Mouse (Mus musculus) ovary, postnatal 14 days (tissue): ENCODE measurements around the gene Hoxb2.

Experiments
- DNase-seq: peaks from one replicate; pipeline ENCODE4 v3.0.0; 2022; ENCODE audit warnings: low spot score

Hoxb2 gene

DNA sequence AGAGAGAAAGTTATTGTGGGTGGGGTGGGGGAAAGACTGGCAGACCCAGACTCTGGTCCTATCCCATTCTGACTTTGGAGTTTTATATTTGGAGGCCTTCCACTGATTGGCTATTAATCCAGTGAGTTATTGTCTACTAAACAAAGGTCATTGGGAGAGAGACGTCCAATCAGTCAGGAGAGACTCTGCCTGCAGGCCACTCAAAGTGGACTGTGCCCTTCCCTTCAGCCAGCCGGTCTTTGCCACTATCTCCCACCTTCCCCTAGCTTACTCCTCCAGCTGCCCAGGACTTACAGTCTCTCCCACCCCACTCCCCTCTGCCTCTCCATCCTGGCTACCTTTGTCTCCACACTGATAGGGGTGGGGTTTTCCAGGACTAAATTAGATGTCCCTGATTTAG is 13.7 kb upstream of the Hoxb2 start:
- no peak for DNase-seq

DNA sequence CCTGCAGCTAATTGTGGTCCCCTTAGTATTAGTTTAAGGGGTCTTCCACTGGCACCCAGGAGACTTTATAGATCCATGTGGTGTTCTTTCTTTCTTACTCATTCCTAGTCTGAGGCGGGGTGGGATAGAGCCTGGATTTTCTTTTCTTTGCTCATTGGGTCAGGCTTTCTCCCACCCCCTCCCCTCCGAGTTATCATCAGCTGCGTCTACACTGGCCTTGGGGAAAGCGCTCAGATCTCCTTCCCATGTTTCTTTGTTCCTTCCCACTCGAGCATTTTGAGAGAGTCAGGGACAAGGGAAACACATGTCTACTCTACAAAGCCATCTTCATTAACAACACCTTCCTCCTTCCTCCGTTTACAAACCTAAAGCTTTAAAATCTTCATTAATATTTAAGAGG is 13.3 kb upstream of the Hoxb2 start:
- DNase-seq, result no peak

DNA sequence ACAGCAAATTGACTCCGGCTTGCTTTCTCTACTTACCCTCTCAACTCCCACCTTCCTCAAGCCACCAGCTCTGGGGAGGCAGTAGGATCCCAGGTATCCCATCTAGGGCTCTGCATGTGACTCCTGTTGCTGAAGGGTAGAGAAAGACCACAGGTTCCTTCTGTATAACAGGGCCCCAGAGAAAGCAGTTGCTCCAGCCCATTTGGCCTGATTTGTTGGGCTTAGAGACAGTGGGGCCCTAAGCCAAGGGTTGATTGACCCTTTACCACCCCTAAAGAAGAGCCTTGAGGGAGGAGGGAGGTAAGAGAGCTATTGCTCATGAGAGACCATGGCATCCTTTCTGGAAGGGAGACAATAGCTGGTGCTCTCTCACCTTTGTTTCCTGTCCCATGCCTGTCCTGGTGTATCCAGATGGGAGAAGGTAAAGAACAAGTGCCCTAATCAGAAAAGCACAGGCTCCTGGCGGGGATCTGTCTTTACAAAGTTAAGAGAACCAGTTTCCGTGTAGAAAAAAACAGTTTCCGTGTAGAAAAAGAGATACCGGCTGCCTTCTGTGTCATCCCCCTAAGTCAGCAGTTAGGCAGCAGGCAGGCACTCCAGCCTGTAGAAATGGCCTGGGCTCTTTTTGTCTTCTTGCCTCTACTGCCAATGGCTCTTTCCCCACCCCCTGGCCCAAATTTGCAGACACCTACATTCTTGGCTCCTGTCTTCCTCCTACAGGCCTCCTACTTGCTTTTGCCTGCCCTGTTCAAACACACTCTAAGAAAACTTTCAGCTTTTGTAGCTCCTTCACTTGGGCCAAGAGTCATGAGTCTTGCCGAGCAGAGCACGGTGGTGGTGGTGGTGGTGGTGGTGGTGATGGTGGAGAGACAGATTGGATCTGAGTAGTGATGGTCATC is 11.1 kb upstream of the Hoxb2 start:
- DNase-seq, result no peak

DNA sequence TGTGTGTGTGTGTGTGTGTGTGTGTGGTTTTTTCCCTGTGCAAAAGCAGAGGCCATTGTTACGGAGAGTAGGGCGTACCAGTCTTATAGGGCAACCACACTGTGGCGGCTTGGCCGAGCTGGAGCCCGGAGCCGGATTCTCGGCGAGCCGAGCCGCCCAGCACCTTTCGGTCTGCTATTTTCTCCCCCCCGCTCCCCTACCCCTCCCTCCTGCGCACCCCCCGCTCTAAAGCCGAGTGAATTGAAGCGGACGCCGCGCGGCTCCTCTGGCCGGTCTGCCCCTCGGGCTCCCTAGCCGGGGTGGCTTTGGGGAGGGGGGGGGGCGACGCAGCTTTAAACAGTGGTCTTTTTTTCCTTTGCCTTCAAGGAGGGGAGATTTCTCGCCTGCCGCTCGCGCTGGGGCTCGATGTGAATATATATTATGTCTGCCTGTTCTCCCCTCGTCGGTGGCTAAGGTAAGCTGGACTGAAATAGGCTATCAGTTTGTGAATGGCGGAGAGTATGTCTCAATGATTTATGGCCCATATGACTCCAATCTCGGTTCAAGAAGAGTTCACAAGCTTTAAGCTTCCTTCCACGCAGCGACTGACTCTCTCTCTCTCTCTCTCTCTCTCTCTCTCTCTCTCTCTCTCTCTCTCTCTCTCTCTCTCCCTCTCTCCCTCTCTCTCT is 9.5 kb upstream of the Hoxb2 start:
- no peak for DNase-seq

DNA sequence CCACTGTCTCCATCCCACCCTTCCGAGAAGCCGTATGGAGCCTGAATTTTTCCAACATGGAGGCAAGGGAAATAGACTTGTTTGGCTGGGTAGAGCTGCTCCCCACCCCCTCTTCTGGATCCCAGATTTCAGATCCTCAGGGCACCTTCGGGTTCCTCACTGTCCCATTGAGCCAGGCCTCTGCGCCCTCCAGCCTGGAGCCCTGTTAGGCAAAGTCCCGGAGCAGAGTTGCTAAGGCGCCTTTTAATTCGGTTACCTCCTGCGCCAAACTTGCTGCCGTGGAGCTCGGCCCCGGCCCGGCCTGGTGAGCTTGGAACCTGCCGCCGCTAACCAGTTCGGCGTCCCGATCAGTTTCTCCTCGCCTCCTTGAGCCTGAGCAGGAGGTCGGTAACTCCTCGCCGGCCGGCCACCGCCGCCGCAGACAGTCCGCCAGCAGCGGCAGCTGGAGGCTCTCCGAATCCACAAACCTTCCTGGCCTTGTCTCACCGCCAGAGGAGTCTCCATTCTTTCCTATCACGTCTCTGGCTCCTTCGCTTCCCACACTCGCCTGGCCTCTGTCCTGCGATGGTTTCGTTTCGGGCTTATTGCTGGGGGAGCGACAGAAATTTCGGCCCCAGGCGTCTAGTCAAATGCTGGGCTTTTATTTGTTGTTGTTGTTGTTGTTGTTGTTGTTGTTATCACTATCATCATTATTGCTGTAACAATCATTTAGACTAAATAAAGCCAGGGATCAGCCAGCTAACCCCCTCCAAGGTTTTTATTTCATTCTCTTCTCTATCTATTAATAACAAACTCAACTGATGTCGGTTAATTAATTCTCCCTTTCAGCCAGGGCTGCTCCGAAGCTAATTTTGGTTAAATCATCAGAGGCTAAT is 8.4 kb upstream of the Hoxb2 start:
- DNase-seq, result no peak

DNA sequence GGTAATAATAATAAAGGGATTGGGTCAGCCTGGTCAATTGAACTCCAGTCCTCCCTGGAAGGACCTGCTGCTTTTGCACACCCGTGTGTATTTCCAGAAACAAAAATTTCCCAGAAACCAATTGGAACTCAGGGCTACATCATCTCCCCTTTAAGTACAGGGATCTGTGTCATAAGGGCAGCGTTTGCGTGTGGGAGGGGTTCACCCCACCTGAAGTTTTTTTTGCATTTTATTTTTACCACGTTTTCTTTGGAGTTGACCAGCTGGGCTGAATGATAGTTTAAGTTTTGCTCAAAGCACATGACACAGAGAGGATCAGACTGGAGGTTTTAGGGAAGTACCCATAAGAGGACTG is 7.8 kb upstream of the Hoxb2 start:
- no peak for DNase-seq

DNA sequence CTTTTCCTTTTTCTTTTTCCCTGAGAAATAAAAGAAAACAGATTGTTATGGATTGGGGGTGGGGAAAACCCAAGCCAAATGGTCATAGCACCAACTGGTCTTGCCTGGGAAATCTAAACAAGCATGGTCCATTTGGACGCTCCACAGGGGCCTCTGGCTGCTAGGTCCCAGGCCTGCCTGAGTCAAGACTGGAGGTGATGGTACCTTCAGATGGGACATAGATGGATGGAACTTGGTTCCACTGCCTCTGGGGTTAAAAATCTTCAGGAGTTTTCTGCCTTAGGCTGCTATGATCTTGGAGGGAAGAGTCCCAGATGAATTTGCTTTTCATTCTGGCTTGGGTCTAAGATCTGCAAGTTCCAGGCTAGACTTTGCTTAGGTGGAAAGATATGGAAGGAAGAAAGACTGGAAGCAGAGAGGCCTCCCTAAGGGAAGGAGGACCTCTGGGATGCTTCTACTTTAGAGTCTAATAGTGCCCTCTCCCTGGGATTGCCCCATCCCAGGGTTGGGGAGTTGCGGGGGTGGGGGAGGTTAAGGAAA is 7.0 kb upstream of the Hoxb2 start:
- no peak for DNase-seq

DNA sequence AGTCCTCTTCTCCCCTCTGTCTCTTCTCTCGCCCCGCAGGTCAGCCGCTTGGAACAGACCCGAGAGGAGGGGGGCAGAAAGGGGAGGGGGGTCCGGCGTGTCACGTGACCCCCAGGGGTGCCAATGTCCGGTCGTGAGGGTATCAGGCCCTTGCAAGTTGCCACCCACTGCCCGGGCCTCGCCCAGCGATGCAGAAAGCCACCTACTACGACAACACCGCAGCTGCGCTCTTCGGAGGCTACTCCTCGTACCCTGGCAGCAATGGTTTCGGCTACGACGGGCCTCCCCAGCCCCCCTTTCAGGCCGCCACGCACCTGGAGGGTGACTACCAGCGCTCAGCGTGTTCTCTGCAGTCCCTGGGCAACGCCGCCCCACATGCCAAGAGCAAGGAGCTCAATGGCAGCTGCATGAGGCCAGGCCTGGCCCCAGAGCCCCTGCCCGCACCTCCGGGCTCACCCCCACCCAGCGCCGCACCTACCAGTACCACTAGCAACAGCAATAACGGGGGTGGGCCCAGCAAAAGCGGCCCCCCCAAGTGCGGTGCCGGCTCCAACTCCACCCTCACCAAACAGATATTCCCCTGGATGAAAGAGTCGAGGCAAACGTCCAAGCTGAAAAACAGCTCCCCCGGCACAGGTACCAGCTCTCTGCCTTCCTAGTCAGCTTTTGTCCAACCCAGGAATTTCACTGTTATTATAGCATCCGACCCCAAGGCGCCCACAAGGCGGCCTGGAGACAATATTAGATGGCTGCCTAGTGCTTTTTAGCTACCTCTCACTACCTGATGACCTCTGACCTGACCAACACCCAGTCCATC is 6.1 kb upstream of the Hoxb2 start:
- no peak for DNase-seq

DNA sequence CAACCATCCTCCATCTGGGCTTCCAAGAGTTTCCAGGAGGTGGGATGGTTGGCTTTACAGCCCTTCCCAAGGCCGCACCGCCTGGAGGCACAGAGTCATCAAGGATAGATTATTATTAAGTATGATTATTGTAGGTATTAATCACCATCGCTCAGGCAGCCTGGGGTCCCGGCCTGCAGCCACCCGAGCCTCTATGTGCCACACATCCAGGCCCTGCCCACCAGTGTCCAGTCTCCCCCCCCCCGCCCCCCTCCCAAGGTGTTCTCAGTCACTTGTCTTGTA is 5.5 kb upstream of the Hoxb2 start:
- DNase-seq, result no peak

DNA sequence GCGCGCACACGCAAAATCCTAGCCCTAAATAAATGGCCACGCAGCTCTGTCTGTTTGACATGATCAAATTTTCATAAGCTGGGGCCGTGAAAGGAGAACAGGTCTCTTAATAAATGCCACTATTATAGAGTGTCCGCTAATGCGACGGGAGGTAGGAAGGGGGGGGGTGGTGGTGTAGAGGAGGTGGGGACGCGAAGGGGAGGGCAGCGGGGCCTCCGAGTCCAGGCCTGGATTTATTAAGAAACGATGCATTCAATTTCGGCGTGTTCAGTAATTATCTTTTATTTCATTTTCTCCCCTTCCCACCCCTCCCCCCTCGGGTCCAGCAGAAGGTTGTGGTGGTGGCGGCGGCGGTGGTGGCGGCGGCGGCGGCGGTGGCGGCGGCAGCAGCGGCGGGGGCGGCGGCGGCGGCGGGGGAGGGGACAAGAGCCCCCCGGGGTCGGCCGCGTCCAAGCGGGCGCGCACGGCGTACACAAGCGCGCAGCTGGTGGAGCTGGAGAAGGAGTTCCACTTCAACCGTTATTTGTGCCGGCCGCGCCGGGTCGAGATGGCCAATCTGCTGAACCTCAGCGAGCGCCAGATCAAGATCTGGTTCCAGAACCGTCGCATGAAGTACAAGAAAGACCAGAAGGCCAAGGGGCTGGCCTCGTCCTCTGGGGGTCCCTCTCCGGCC is 5.0 kb upstream of the Hoxb2 start:
- no peak for DNase-seq

DNA sequence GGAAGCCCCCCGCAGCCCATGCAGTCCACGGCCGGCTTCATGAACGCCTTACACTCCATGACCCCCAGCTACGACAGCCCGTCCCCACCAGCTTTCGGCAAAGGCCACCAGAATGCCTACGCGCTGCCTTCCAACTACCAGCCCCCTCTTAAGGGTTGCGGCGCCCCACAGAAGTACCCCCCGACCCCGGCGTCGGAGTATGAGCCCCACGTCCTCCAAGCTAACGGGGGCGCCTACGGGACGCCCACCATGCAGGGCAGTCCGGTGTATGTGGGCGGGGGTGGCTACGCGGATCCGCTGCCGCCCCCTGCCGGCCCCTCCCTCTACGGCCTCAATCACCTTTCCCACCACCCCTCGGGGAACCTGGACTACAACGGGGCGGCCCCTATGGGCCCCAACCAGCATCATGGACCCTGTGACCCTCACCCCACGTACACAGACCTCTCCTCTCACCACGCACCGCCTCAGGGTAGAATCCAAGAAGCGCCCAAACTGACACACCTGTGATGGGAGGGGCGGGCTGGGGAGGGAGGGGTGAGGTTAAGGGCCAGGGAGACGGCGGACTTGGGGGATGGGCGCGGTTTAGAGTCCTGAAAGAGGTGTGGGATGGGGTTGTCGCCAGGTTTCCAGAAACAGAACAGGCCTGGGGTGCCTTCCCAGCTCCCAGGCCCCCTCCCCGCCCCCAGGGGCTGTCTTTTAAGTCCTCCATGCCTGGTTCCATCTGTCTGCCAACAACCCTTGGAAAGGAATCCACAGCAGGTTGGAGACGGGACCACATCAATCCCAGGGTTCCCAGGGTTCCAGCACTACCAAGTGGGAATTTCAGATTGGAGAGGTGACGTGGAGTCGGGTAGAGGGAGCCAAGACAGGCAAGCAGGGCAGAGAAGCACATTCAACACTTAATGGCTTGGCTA is 4.2 kb upstream of the Hoxb2 start:
- no peak for DNase-seq

DNA sequence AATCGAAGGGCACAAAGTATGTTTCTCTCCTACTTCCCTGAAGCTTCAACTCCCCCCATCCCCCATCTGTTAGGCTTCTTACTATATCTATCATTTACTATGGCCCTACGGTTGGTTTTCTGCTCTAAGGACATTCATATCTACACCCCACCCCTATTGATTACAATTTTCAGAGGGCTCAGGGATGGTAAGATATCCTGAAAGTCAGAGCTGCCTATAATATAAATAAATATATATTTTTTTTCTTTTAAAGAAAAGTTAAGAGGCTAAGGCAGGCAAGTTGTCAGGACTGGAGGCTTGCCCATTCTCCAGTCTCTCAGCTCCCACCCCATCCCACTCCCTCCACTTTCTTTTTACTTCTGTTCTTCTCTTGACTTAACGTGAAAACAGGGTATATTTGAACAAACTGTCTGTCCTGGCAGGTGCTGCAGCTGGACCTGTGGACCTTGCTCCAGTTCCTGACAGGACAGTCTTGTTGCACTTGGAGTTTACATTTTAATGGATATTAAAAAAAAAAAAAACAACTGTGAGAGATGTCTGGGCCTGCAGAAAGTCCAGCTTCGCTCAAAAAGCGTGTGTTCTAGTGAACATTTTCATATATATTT is 3.3 kb upstream of the Hoxb2 start:
- DNase-seq, result no peak

DNA sequence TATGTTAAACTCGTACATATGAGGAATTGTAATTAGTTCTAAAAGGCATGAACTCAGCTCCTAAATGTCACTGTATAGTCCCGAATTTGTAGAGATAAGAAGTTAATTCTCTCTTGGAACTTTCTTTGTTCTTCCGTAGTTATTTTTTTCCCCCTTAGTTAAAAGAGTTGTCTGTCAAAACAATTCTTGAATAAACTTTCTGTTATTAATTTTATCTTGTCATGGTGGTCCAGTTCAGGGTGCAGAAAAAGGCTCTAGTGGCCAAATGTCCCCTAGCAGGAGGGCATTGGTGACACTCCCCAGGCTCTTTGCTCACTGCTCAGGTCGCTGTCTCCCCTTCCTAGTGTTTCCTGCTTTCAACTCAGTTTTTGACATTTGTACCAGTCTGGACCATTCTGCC is 2.6 kb upstream of the Hoxb2 start:
- DNase-seq, result no peak

DNA sequence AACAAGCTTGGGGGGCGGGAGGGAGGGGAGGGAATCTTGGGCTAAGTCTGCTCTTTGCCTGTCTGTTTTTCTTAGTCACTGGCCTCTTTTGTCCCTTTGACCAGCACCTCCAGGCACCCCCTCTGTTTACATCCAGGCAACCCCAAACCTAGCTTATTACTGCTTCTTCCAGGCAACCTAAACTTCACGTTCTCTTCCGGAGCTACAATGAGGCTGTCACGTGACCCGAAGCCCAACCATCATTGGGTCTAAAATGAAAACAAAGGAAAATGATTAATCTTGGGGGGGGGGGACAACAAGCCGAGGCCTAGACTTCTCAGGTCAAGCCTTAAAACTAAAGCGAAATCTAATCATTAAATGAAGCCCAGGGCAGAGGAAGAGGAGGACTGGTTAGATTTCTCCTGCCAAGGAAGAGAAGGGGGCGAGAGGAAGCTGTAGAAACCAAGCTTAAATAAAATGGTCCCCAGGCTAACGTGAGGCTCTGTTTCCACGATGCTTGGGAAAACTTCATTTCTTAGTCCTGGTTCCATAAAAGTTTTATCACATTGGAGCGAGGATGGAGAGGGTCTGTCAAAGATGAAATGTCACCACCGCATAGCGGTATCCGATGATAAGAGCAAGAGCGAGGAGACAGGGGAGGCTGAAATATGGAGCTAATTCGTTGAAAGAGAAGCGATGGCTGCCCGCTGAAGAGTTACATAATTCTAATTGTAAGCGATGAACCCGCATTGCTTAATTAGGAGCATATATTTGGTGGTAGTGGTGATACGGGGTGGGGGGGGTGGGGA is 2.0 kb upstream of the Hoxb2 start:
- DNase-seq, result no peak

DNA sequence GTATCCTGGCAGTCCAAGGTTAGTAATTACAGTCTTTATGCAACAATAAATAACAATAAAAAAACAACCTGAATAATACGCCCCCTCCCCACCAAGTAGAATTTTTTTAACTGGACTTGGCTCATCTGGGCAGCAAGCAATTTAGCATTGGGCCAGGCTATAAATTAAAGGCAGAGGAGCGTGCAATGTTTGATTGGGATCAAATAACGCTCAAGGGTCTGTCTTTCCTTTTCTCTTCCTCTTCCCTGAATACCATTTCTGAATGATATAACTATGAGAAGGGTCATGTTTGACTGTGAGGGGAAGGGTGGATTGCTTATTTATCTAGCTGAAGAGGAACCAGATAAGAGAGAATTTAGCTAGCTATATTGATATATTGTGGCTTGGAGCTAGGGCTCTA is 1.3 kb upstream of the Hoxb2 start:
- no peak for DNase-seq

DNA sequence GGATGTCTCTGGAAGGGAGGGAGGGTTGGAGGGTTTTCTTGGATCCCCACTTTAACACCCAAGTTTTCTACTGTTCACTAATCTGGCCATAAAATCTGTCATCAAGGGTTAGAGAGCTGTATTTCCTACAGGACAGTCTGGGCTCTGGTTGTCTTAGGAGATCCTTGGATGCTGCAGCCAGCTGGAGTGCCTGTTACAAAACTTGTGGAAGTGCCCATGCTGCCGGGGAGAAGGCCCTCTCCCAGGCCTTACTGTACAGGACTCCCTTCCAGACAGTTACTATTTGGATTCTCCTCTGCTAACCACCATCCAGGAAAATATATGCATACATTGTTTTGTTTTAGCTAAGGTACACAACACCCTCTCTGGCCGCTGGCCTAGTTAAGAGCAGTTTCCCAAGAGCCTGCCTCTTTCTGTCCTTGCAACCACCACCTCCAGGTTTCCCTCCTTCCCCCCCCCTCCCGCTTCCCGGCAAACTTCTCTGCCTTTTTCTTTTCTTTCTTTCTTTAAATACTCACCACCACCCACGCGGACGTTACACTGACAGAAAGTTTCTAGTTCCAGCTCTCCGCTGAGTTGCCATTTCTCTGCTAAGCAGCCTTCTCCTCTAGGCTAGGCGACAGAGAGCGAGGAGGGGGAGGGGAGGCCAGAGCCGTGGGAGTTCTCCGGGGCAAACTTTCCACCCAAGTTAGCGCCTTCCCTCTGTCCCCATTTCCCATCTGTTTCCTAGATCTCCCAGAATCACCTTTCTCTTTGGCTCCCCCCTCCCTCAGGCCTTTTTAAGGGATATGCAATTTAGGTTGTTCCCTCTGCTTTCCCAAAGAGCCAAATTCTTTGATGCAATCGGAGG is 609 bp upstream of the Hoxb2 start:
- DNase-seq, result no peak

DNA sequence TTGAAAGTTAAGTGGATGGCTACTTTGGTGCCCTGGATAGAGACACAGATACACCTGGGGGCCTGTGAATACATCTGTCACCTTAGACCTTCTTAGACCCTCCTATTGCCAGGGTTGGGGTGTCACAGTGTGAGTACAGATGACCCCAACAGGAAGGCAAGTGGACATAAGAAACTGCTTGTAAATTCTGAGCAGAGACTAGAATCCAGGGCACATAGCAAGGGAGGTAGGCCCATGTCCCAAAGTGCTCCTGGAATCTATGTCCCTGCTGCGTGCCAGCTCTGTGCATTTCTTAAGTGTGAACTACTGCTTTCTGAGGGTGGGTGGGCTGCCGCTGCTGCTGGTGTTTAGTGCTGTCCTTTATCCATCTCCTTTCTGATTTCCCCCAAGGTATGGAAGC is 466 bp downstream of the Hoxb2 start:
- DNase-seq, result no peak

DNA sequence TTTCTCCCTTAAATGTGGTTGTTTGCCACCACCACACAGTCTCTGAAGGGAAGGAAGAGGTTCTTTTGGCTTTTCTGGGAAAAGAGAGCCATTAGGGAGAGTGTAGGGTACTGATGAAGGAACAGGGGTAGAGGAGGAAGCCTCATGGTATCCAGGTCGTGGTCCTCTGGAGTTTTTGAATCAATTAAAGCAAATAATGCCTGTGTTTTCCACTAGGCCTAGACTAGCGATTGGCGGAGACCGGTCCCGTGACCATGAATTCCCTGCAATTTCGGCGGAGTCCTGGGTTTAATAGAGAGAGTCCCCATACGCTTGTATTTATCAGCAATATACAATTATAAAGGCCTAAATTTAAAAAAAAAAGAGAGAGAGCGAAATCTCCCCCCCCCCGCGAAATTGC is 987 bp downstream of the Hoxb2 start:
- no peak for DNase-seq
